Mouse (Mus musculus): Measurements from ENCODE around the gene Tmem30c.

Gene Tmem30c

GRCm38 (mm10) chr16:57231089-57231936, 61.4 kb downstream of the Tmem30c start, which contains the start of gene Tbc1d23:
Gene Tbc1d23, minus strand, starts transcription at chr16:57231504.
- peak; percentile 100 for DNase-seq

- no peak for DNase-seq
Measured at GRCm38 (mm10) chr16:57226444-57226843, 66.2 kb downstream of the Tmem30c start.

GRCm38 (mm10) chr16:57220361-57220760, 72.3 kb downstream of the Tmem30c start:
- DNase-seq, result peak; percentile 41

Measured in heart, adult 11 months (tissue).